Mouse (Mus musculus) CH12.LX (cell line): ENCODE data around the gene Flywch2.

ENCODE experiments used
- CTCF ChIP-seq, 2 experiments: IDR thresholded peaks in 1 of 2; conservative IDR thresholded peaks in 1 of 2; 2 replicates each; pipeline ENCODE4 v1.5.1; 2011 to 2012; ENCODE audit warnings: low read depth in 2 of 2, low read length in 2 of 2, improper control_type of control experiment in 1 of 2, inconsistent platforms in 1 of 2, mild to moderate bottlenecking in 1 of 2, moderate library complexity in 1 of 2
- JUN ChIP-seq: IDR thresholded peaks from 2 replicates; pipeline ENCODE4 v1.6.1; 2011; ENCODE audit warnings: low read depth, mild to moderate bottlenecking, low read length, improper control_type of control experiment, moderate library complexity; ENCODE audit not compliant: insufficient read depth
- POLR2A ChIP-seq: IDR thresholded peaks from 2 replicates; pipeline ENCODE4 v1.6.1; 2011; ENCODE audit warnings: low read depth, mild to moderate bottlenecking, improper control_type of control experiment, low read length

DNA sequence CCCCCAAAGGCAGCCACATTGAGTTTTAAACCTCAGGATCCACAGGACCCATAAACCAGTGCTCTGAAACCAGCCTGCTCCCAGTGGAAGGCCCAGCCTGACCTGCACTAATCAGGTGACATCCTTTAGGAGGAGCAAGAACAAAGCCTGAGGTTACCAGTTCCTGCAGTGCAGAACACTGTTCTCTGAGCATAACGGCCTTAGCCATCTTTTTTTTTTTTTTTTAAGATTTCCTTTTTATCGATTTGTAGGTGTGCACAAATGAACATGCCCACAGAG is 5.1 kb upstream of the Flywch2 start:
- TF ChIP-seq CTCF (conservative IDR thresholded peaks at IDR 0.05 in 1 of 2, IDR thresholded peaks at IDR 0.05 in 1 of 2; ENCODE audit: low read depth in 2 of 2, low read length in 2 of 2) (no peak), POLR2A (no peak), JUN (no peak)
